Mouse (Mus musculus): ENCODE measurements around the gene Plet1. TPM values are rescaled to one million over a fixed set of nuclear protein-coding genes. Genes with fewer than 3 reads are reported as not detected.

Gene Plet1
- polyA plus RNA-seq, 1 experiment from 2014 or later: not detected

DNA sequence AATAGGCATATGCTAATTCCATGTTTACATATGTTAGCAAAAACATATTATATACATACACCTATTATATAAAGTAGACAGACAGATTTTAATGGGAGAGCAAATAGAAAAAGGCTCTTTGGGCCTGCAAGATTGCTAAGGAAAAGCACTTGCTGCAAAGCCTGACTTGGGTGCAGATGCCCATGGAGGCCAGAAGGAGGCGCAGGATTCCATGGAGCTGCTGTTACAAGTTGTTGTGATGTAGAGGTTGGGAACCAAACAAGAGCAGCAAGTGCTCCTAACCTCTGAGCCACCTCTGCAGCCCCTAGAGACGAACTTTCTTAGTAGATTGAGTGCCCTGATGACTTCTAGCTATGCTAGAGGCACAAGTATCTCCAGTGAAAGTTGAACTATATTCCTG lies 24.5 kb downstream of the Plet1 start:
- no peak for ATAC-seq (replicated peaks; ENCODE audit: low FRiP score)

DNA sequence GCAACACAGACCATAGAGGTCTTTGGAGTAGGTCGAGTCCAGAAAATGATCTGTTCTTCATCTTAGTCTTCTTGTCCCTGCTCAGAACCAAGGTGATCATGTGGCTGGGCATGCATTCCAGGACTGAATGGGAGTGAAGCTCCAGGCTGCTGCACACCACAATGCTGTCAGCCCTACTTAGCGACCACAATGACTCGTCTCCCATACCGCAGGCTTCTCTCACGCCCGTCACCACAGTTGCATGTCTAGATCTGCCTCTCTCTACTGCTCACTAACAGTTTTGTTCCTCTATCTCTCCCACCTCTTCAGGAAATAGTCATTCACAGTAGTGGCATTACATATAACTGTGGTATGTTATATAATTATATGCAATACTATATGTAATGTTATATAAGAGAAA lies 26.4 kb downstream of the Plet1 start:
- Histone ChIP-seq H3K9me3 (ENCODE audit: control insufficient read depth, low read length) (no peaks in the 10 kb centered on the region), H3K27ac (ENCODE audit: low read depth, low read length) (no peak overlapping the region), H3K27me3 (ENCODE audit: control insufficient read depth, insufficient read depth, low read length) (no peaks in the 10 kb centered on the region), H3K4me1 (replicated peaks; ENCODE audit: control insufficient read depth, insufficient read depth, low read length) (no peaks in the 10 kb centered on the region), H3K36me3 (ENCODE audit: control insufficient read depth, insufficient read depth, low read length) (no peaks in the 10 kb centered on the region), H3K4me2 (ENCODE audit: low read depth, low read length, severe bottlenecking) (no peak overlapping the region), H3K9ac (ENCODE audit: low read length) (no peak overlapping the region), H3K4me3 (ENCODE audit: low read depth, low read length) (no peak overlapping the region)
- WGBS: 91% methylated on average over 6 of the region's 6 CpGs
- ATAC-seq (replicated peaks; ENCODE audit: low FRiP score) (no peak), DNase-seq (ENCODE audit: low spot score) (no peak)

More for the DNA sequence above, 24.5 kb downstream of the Plet1 start:
- H3K4me3 ChIP-seq (ENCODE audit: low read depth, low read length): no peak overlapping the region
- WGBS: 13% methylated on average over 2 of the region's 2 CpGs
- no peak overlapping the region for H3K27ac ChIP-seq (ENCODE audit: low read depth, low read length)
- H3K9ac ChIP-seq (ENCODE audit: low read length): no peak overlapping the region
- no peaks in the 10 kb centered on the region for H3K36me3 ChIP-seq (ENCODE audit: control insufficient read depth, insufficient read depth, low read length)
- H3K4me2 ChIP-seq (ENCODE audit: low read depth, low read length, severe bottlenecking): no peak overlapping the region
- H3K4me1 ChIP-seq (replicated peaks; ENCODE audit: control insufficient read depth, insufficient read depth, low read length): no peaks in the 10 kb centered on the region
- H3K9me3 ChIP-seq (ENCODE audit: control insufficient read depth, low read length): no peaks in the 10 kb centered on the region
- no peaks in the 10 kb centered on the region for H3K27me3 ChIP-seq (ENCODE audit: control insufficient read depth, insufficient read depth, low read length)
- DNase-seq (ENCODE audit: low spot score): peak; percentile 67

DNA sequence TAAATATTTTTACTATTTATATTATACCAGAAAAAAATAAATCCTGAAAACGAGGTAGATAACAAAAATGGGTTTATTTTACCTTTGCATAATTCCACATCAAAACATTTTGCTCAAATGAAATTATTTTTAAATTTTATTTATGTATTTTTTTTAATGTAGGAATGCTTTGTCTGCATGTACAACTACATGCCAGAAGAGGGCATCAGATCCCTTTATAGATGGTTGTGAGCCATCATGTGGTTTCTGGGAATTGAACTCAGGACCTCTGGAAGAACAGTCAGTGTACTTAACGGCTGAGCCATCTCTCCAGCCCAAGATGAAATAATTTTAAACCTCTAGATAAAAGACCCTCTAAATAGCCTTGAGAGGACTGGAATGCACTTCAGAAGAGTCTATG lies 27.2 kb downstream of the Plet1 start:
- Histone ChIP-seq H3K27ac (ENCODE audit: low read depth, low read length) (no peak overlapping the region), H3K4me1 (replicated peaks; ENCODE audit: control insufficient read depth, insufficient read depth, low read length) (no peaks in the 10 kb centered on the region), H3K36me3 (ENCODE audit: control insufficient read depth, insufficient read depth, low read length) (no peaks in the 10 kb centered on the region), H3K4me2 (ENCODE audit: low read depth, low read length, severe bottlenecking) (no peak overlapping the region), H3K4me3 (ENCODE audit: low read depth, low read length) (no peak overlapping the region), H3K27me3 (ENCODE audit: control insufficient read depth, insufficient read depth, low read length) (no peaks in the 10 kb centered on the region), H3K9ac (ENCODE audit: low read length) (no peak overlapping the region), H3K9me3 (ENCODE audit: control insufficient read depth, low read length) (no peaks in the 10 kb centered on the region)
- 66% methylated on average over 2 of the region's 2 CpGs for WGBS
- no peak for DNase-seq (ENCODE audit: low spot score)
- no peak for ATAC-seq (replicated peaks; ENCODE audit: low FRiP score)

DNA sequence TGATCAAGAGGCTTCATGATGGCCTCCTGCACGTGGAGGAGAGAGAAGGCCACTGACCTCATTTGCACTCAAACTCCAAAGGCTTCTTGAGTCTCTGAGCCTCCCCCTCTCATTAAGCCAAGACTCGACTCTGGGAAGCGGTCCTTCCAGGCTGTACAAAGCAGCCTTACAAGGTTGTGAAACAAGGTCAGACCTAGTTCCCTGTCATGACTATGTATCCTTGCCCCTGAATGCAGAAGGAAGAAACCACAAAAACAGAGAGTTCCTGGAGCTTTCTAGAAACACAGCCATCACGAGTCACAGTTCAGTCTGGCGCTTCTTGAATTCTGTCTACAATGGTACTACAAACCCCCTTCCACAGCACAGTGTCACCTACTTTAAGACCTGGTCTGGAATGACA lies 28.2 kb downstream of the Plet1 start:
- no peaks in the 10 kb centered on the region for H3K4me1 ChIP-seq (replicated peaks; ENCODE audit: control insufficient read depth, insufficient read depth, low read length)
- WGBS: 83% methylated on average over 5 of the region's 5 CpGs
- no peak overlapping the region for H3K4me2 ChIP-seq (ENCODE audit: low read depth, low read length, severe bottlenecking)
- H3K27ac ChIP-seq (ENCODE audit: low read depth, low read length): no peak overlapping the region
- no peaks in the 10 kb centered on the region for H3K27me3 ChIP-seq (ENCODE audit: control insufficient read depth, insufficient read depth, low read length)
- no peaks in the 10 kb centered on the region for H3K36me3 ChIP-seq (ENCODE audit: control insufficient read depth, insufficient read depth, low read length)
- ATAC-seq (replicated peaks; ENCODE audit: low FRiP score) (no peak), DNase-seq (ENCODE audit: low spot score) (no peak)
- H3K9ac ChIP-seq (ENCODE audit: low read length): no peak overlapping the region
- H3K9me3 ChIP-seq (ENCODE audit: control insufficient read depth, low read length): no peaks in the 10 kb centered on the region
- H3K4me3 ChIP-seq (ENCODE audit: low read depth, low read length): no peak overlapping the region

DNA sequence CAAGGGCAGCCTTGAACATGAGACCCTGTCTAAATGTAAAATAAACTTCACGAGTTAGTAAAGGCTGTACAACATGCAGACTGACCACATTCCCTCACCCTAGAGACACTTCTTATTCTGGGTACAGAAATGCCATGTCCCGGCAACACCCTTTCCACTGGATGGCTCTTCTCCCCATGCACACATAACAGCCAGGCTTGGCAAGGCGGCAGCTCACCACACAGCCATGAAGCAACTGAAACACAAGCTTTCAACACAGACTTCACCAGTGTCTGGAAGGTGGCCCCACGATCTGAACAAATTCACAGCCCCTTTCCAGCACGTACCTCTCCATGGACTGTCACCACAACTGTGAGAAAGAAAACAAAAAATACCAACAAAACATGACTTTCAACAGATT lies 30.6 kb downstream of the Plet1 start:
- Histone ChIP-seq H3K4me3 (ENCODE audit: low read depth, low read length) (no peak overlapping the region), H3K9ac (ENCODE audit: low read length) (no peak overlapping the region), H3K4me2 (ENCODE audit: low read depth, low read length, severe bottlenecking) (no peak overlapping the region), H3K27ac (ENCODE audit: low read depth, low read length) (no peak overlapping the region), H3K27me3 (ENCODE audit: control insufficient read depth, insufficient read depth, low read length) (no peaks in the 10 kb centered on the region), H3K36me3 (ENCODE audit: control insufficient read depth, insufficient read depth, low read length) (no peaks in the 10 kb centered on the region), H3K4me1 (replicated peaks; ENCODE audit: control insufficient read depth, insufficient read depth, low read length) (no peaks in the 10 kb centered on the region), H3K9me3 (ENCODE audit: control insufficient read depth, low read length) (no peaks in the 10 kb centered on the region)
- WGBS: 92% methylated on average over 5 of the region's 5 CpGs
- ATAC-seq (replicated peaks; ENCODE audit: low FRiP score) (no peak), DNase-seq (ENCODE audit: low spot score) (no peak)

DNA sequence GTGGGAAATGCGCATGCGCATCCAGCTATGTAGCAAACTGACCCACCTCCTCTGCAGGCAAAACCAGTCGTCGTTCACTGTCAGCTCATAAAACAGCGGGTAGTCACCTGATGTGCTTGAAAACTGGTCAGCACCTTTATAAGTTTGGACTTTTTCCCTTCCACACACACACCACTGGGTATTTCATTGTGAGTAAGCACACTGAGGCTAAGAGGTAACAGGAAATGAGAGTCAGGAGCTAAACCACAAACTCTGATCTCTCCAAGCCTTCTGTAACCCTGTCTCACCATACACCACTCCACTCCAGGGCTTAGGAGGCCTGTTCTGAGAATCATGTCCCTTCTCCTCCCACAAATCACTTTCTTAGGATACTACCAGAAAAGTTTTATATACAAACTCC lies 31.3 kb downstream of the Plet1 start:
- no peak overlapping the region for H3K4me2 ChIP-seq (ENCODE audit: low read depth, low read length, severe bottlenecking)
- H3K4me3 ChIP-seq (ENCODE audit: low read depth, low read length): no peak overlapping the region
- 86% methylated on average over 5 of the region's 5 CpGs for WGBS
- H3K9me3 ChIP-seq (ENCODE audit: control insufficient read depth, low read length): no peaks in the 10 kb centered on the region
- DNase-seq (ENCODE audit: low spot score) (no peak), ATAC-seq (replicated peaks; ENCODE audit: low FRiP score) (no peak)
- no peak overlapping the region for H3K27ac ChIP-seq (ENCODE audit: low read depth, low read length)
- H3K36me3 ChIP-seq (ENCODE audit: control insufficient read depth, insufficient read depth, low read length): no peaks in the 10 kb centered on the region
- no peaks in the 10 kb centered on the region for H3K27me3 ChIP-seq (ENCODE audit: control insufficient read depth, insufficient read depth, low read length)
- no peaks in the 10 kb centered on the region for H3K4me1 ChIP-seq (replicated peaks; ENCODE audit: control insufficient read depth, insufficient read depth, low read length)
- no peak overlapping the region for H3K9ac ChIP-seq (ENCODE audit: low read length)

DNA sequence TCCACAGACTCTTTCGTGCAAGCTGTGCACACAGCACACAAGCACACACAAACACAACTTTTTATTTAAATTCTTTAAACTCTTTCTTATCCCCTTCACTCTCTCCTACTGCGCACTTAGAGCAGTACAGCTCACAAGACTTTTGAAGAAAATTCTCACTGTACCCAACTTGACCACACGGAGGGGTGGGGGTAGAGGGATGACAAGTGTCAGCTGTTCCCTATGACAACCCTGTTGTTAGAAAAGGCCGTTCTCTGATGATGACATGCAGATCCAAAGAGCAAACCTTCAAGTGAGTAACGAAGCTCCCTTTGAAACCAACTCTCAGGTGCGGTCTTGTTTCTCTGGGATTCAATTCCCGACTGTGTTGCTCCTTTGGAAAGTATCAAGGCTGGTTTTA lies 33.5 kb downstream of the Plet1 start:
- DNase-seq (ENCODE audit: low spot score) (no peak), ATAC-seq (replicated peaks; ENCODE audit: low FRiP score) (peak; percentile 18; the same call in 1 of the 2 replicates)
- H3K27ac ChIP-seq (ENCODE audit: low read depth, low read length): no peak overlapping the region

DNA sequence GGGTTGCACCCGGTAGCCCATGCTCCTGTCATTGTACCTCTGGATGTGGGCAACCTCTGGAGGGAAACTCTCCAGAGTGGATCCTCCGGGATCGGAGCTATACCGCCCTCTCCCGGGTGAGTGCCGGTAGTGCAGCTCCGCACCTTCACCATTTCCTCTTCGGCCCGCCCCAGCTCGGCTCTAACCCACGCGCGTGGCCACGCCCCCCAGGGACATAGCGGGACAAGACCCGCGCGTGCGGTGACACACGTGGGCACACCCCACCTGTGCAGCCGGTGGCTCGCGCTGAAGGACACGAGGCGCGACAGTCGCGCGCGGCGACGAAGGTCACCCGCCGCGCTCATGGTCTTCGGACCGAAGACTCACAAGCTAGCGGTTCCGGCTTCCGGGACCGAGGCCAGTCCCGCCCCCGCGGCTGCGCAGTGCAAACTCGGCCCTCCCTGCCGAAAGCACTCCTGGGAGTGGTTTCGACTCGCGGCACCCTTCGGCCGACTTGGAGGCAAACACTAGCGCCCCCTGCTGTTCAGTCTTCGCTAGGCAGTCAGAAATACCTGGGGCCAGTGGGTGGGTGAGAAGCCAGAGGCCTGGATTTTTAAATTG lies 34.1 kb downstream of the Plet1 start, which contains the start of gene Pts:
TSS of gene Pts (minus strand) at position 432 of the 600 bp plus-strand sequence.
- ATAC-seq (replicated peaks; ENCODE audit: low FRiP score): peak; percentile 98
- no peak within 1 kb of the TSS for H3K27ac ChIP-seq (ENCODE audit: low read depth, low read length)
- H3K4me2 ChIP-seq (ENCODE audit: low read depth, low read length, severe bottlenecking): peak within 1 kb of the TSS; percentile 47
- no peaks in the 10 kb centered on the region for H3K36me3 ChIP-seq (ENCODE audit: control insufficient read depth, insufficient read depth, low read length)
- peak; percentile 99 for DNase-seq (ENCODE audit: low spot score)
- WGBS: under 1% methylated on average over 52 of the region's 54 CpGs
- no peaks in the 10 kb centered on the region for H3K4me1 ChIP-seq (replicated peaks; ENCODE audit: control insufficient read depth, insufficient read depth, low read length)
- peak within 1 kb of the TSS; percentile 79 for H3K4me3 ChIP-seq (ENCODE audit: low read depth, low read length)
- no peaks in the 10 kb centered on the region for H3K27me3 ChIP-seq (ENCODE audit: control insufficient read depth, insufficient read depth, low read length)
- no peaks in the 10 kb centered on the region for H3K9me3 ChIP-seq (ENCODE audit: control insufficient read depth, low read length)
- peak within 1 kb of the TSS; percentile 70 for H3K9ac ChIP-seq (ENCODE audit: low read length)

More for the DNA sequence above, 33.5 kb downstream of the Plet1 start:
- Histone ChIP-seq H3K36me3 (ENCODE audit: control insufficient read depth, insufficient read depth, low read length) (no peaks in the 10 kb centered on the region), H3K9me3 (ENCODE audit: control insufficient read depth, low read length) (no peaks in the 10 kb centered on the region), H3K4me1 (replicated peaks; ENCODE audit: control insufficient read depth, insufficient read depth, low read length) (no peaks in the 10 kb centered on the region), H3K4me2 (ENCODE audit: low read depth, low read length, severe bottlenecking) (peak overlapping the region; percentile 47), H3K4me3 (ENCODE audit: low read depth, low read length) (peak overlapping the region; percentile 79), H3K27me3 (ENCODE audit: control insufficient read depth, insufficient read depth, low read length) (no peaks in the 10 kb centered on the region), H3K9ac (ENCODE audit: low read length) (peak overlapping the region; percentile 70)
- WGBS: 50% methylated on average over 7 of the region's 7 CpGs

DNA sequence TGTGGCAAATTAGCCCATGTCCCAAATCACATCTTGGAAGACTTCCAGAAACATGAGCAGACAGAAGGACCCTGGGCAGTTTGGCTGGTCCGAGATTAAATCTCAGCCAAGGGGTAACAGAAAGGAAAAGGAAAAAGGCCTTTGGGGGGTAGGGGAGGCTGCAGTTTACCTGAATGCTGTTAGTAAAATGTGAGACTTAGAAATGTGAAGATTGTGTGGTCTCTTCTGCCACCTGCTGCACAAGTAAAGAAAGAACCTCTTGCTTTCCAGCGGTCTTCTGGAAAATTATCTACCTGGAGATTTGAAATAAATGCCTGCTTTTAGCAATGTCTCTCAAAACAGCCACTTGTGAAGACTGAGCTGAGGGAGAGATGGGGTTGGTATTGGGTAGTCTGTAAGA lies 36.6 kb downstream of the Plet1 start:
- DNase-seq (ENCODE audit: low spot score): no peak
- H3K4me1 ChIP-seq (replicated peaks; ENCODE audit: control insufficient read depth, insufficient read depth, low read length): no peaks in the 10 kb centered on the region
- 28% methylated on average over 2 of the region's 2 CpGs for WGBS
- no peak overlapping the region for H3K4me2 ChIP-seq (ENCODE audit: low read depth, low read length, severe bottlenecking)
- no peak overlapping the region for H3K9ac ChIP-seq (ENCODE audit: low read length)
- H3K9me3 ChIP-seq (ENCODE audit: control insufficient read depth, low read length): no peaks in the 10 kb centered on the region
- ATAC-seq (replicated peaks; ENCODE audit: low FRiP score): no peak
- H3K27me3 ChIP-seq (ENCODE audit: control insufficient read depth, insufficient read depth, low read length): no peaks in the 10 kb centered on the region
- no peak overlapping the region for H3K4me3 ChIP-seq (ENCODE audit: low read depth, low read length)
- no peaks in the 10 kb centered on the region for H3K36me3 ChIP-seq (ENCODE audit: control insufficient read depth, insufficient read depth, low read length)
- no peak overlapping the region for H3K27ac ChIP-seq (ENCODE audit: low read depth, low read length)

All from forebrain, embryonic 11.5 days (tissue).